Mouse (Mus musculus) heart, embryonic 13.5 days (tissue): Measurements from ENCODE around the gene Fgf12. TPM values are rescaled to one million over a fixed set of nuclear protein-coding genes. Genes with fewer than 3 reads are reported as not detected.
A peak's percentile ranks its signal among the peaks of the same experiment; 100 is the strongest.

ENCODE experiments used
- ATAC-seq: fragments of 200-750 bp; cut with Nextera tagmentation; 2 replicates; pipeline ENCODE4 v1.8.0; 2017; ENCODE audit warnings: moderate TSS enrichment; ENCODE audit not compliant: insufficient number of reproducible peaks, low FRiP score, low TSS enrichment; ENCODE audit errors: extremely low read depth
- H3K27ac ChIP-seq: fragments of 300-500 bp; sonication (generic); replicated peaks from 2 replicates; pipeline ENCODE4 v1.5.1; 2015; ENCODE audit warnings: moderate library complexity, mild to moderate bottlenecking, inconsistent platforms
- H3K27me3 ChIP-seq: fragments of 300-500 bp; sonication (generic); replicated peaks from 2 replicates; pipeline ENCODE4 v1.6.1; 2015; ENCODE audit warnings: mild to moderate bottlenecking, inconsistent platforms
- H3K36me3 ChIP-seq: fragments of 300-500 bp; sonication (generic); 2 replicates; pipeline ENCODE4 v1.6.1; 2015; ENCODE audit warnings: mild to moderate bottlenecking, inconsistent platforms
- H3K4me1 ChIP-seq: fragments of 300-500 bp; sonication (generic); 2 replicates; pipeline ENCODE4 v1.6.1; 2015; ENCODE audit warnings: inconsistent platforms
- H3K4me2 ChIP-seq: fragments of 300-500 bp; sonication (generic); 2 replicates; pipeline ENCODE4 v1.6.1; 2015; ENCODE audit warnings: inconsistent platforms, mild to moderate bottlenecking, moderate library complexity
- H3K4me3 ChIP-seq: fragments of 300-500 bp; sonication (generic); 2 replicates; pipeline ENCODE4 v1.5.1; 2015; ENCODE audit warnings: moderate library complexity, mild to moderate bottlenecking, inconsistent platforms
- H3K9ac ChIP-seq: fragments of 300-500 bp; sonication (generic); 2 replicates; pipeline ENCODE4 v1.6.1; 2015; ENCODE audit warnings: inconsistent platforms, mild to moderate bottlenecking, moderate library complexity
- H3K9me3 ChIP-seq: fragments of 300-500 bp; sonication (generic); 2 replicates; pipeline ENCODE4 v1.6.1; 2016; ENCODE audit warnings: inconsistent platforms
- WGBS: fragments of 180-500 bp; shearing (Covaris S2); methylation state at CpG from one replicate; pipeline ENCODE4 v1.1.7; 2015; ENCODE audit warnings: mixed read lengths; 5-methylcytosine and 5-hydroxymethylcytosine counted together
- polyA plus RNA-seq: library from polyadenylated mRNA; unstranded; fragments of >200 nt; fragmentation: Nextera tagmentation; extraction: Ambion mirVana; gene quantifications from 2 replicates; pipeline ENCODE4 v1.2.1, GENCODE M21; 2015

Fgf12 gene
- polyA plus RNA-seq, 1 experiment from 2014 or later, result 13.1 TPM

GRCm38 (mm10) chr16:28603155-28603554 lies 149.7 kb downstream of the Fgf12 start:
- Histone ChIP-seq H3K36me3 (no peaks in the 10 kb centered on the region), H3K9me3 (no peaks in the 10 kb centered on the region), H3K4me1 (no peaks in the 10 kb centered on the region), H3K4me3 (no peak overlapping the region), H3K27me3 (no peaks in the 10 kb centered on the region), H3K9ac (no peak overlapping the region), H3K4me2 (no peak overlapping the region), H3K27ac (no peak overlapping the region)
- no peak for ATAC-seq
- 74% methylated on average over 1 of the region's 1 CpGs for WGBS

GRCm38 (mm10) chr16:28601723-28602122 lies 151.1 kb downstream of the Fgf12 start:
- Histone ChIP-seq H3K4me3 (no peak overlapping the region), H3K9ac (no peak overlapping the region), H3K27me3 (no peaks in the 10 kb centered on the region), H3K9me3 (no peaks in the 10 kb centered on the region), H3K27ac (no peak overlapping the region), H3K4me2 (no peak overlapping the region), H3K36me3 (no peaks in the 10 kb centered on the region), H3K4me1 (no peaks in the 10 kb centered on the region)
- WGBS, result 62% methylated on average over 4 of the region's 4 CpGs
- ATAC-seq, result no peak

GRCm38 (mm10) chr16:28596112-28596511 lies 156.8 kb downstream of the Fgf12 start:
- WGBS, result 68% methylated on average over 13 of the region's 13 CpGs

GRCm38 (mm10) chr16:28593075-28593915 lies 159.6 kb downstream of the Fgf12 start:
- H3K9me3 ChIP-seq, result no peaks in the 10 kb centered on the region
- no peak for ATAC-seq
- peak overlapping the region; percentile 67 for H3K4me2 ChIP-seq
- H3K27me3 ChIP-seq, result no peaks in the 10 kb centered on the region
- no peaks in the 10 kb centered on the region for H3K4me1 ChIP-seq
- no peaks in the 10 kb centered on the region for H3K36me3 ChIP-seq
- H3K4me3 ChIP-seq, result peak overlapping the region; percentile 42
- H3K27ac ChIP-seq, result no peak overlapping the region
- WGBS, result 21% methylated on average over 26 of the region's 26 CpGs
- H3K9ac ChIP-seq, result peak overlapping the region; percentile 69

More at GRCm38 (mm10) chr16:28596112-28596511, 156.8 kb downstream of the Fgf12 start:
- Histone ChIP-seq H3K4me2 (no peak overlapping the region), H3K27me3 (no peaks in the 10 kb centered on the region), H3K9me3 (no peaks in the 10 kb centered on the region), H3K36me3 (no peaks in the 10 kb centered on the region), H3K4me1 (no peaks in the 10 kb centered on the region), H3K4me3 (no peak overlapping the region), H3K9ac (no peak overlapping the region), H3K27ac (no peak overlapping the region)
- ATAC-seq, result no peak

DNA sequence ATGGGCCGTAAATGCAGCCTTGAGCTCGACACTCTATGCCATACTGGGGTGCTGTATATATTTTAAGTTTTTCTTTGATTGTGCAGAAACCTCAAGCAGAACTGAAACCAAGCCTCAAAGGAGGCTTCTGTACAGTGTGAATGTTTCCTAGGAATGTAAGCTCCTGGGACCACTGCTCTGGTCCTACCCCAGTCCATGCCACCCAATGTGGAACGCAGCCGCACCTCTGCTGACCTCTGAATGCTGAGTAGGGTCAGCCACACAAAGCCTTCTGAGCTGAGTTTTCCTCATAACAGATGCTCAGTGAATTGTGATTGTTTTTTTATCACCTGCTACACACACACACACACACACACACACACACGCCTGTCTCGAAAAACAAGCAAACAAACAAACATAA lies 160.4 kb downstream of the Fgf12 start:
- 87% methylated on average over 6 of the region's 6 CpGs for whole genome bisulfite sequencing
- no peaks in the 10 kb centered on the region for H3K9me3 ChIP-seq
- no peak for ATAC-seq
- H3K4me2 ChIP-seq, result no peak overlapping the region
- no peaks in the 10 kb centered on the region for H3K27me3 ChIP-seq
- no peak overlapping the region for H3K9ac ChIP-seq
- no peak overlapping the region for H3K4me3 ChIP-seq
- no peaks in the 10 kb centered on the region for H3K36me3 ChIP-seq
- no peaks in the 10 kb centered on the region for H3K4me1 ChIP-seq
- no peak overlapping the region for H3K27ac ChIP-seq

GRCm38 (mm10) chr16:28591583-28591982 lies 161.3 kb downstream of the Fgf12 start:
- H3K9me3 ChIP-seq, result no peaks in the 10 kb centered on the region
- H3K27me3 ChIP-seq, result no peaks in the 10 kb centered on the region
- no peak overlapping the region for H3K9ac ChIP-seq
- no peak for ATAC-seq
- no peak overlapping the region for H3K27ac ChIP-seq
- no peaks in the 10 kb centered on the region for H3K4me1 ChIP-seq
- WGBS, result 46% methylated on average over 9 of the region's 9 CpGs
- H3K4me3 ChIP-seq, result no peak overlapping the region
- no peak overlapping the region for H3K4me2 ChIP-seq
- H3K36me3 ChIP-seq, result no peaks in the 10 kb centered on the region

- Histone ChIP-seq H3K36me3 (no peaks in the 10 kb centered on the region), H3K9ac (no peak overlapping the region), H3K9me3 (no peaks in the 10 kb centered on the region), H3K27ac (no peak overlapping the region), H3K4me1 (no peaks in the 10 kb centered on the region), H3K4me2 (no peak overlapping the region), H3K4me3 (no peak overlapping the region), H3K27me3 (peaks cover 1% of the 10 kb centered on the region; the same call in 1 of the 2 replicates)
- 57% methylated on average over 3 of the region's 3 CpGs for WGBS
- no peak for ATAC-seq
Measured at GRCm38 (mm10) chr16:28572212-28572611, 180.7 kb downstream of the Fgf12 start.

- Histone ChIP-seq H3K4me1 (peaks cover 12% of the 10 kb centered on the region), H3K9ac (0 out of 2 replicates have a peak overlapping the region, but pooled peaks have one; percentile 42), H3K27ac (no peak overlapping the region), H3K4me3 (peak overlapping the region; percentile 64), H3K4me2 (peak overlapping the region; percentile 95), H3K36me3 (no peaks in the 10 kb centered on the region), H3K9me3 (no peaks in the 10 kb centered on the region), H3K27me3 (peaks cover 37% of the 10 kb centered on the region)
- under 1% methylated on average over 58 of the region's 58 CpGs for WGBS
- no peak; the same call in 1 of the 2 replicates for ATAC-seq
Measured at GRCm38 (mm10) chr16:28564716-28565217, 188.1 kb downstream of the Fgf12 start.

- no peaks in the 10 kb centered on the region for H3K36me3 ChIP-seq
- no peaks in the 10 kb centered on the region for H3K9me3 ChIP-seq
- H3K9ac ChIP-seq, result 0 out of 2 replicates have a peak overlapping the region, but pooled peaks have one; percentile 42
- H3K4me1 ChIP-seq, result peaks cover 12% of the 10 kb centered on the region
- peak overlapping the region; percentile 95 for H3K4me2 ChIP-seq
- peak overlapping the region; percentile 64 for H3K4me3 ChIP-seq
- peaks cover 37% of the 10 kb centered on the region for H3K27me3 ChIP-seq
- under 1% methylated on average over 45 of the region's 45 CpGs for whole genome bisulfite sequencing
- ATAC-seq, result peak; percentile 31; the same call in 1 of the 2 replicates
- no peak overlapping the region for H3K27ac ChIP-seq
Measured at GRCm38 (mm10) chr16:28564075-28564715, 188.7 kb downstream of the Fgf12 start.

- H3K4me1 ChIP-seq, result peaks cover 12% of the 10 kb centered on the region
- WGBS, result 65% methylated on average over 6 of the region's 6 CpGs
- H3K27ac ChIP-seq, result no peak overlapping the region
Measured at GRCm38 (mm10) chr16:28562847-28563246, 190.0 kb downstream of the Fgf12 start.

GRCm38 (mm10) chr16:28555219-28555618 lies 197.6 kb downstream of the Fgf12 start:
- no peaks in the 10 kb centered on the region for H3K9me3 ChIP-seq
- WGBS, result 70% methylated on average over 10 of the region's 10 CpGs
- no peaks in the 10 kb centered on the region for H3K27me3 ChIP-seq
- H3K36me3 ChIP-seq, result no peaks in the 10 kb centered on the region
- no peaks in the 10 kb centered on the region for H3K4me1 ChIP-seq
- H3K9ac ChIP-seq, result no peak overlapping the region
- ATAC-seq, result no peak
- H3K4me3 ChIP-seq, result no peak overlapping the region
- H3K27ac ChIP-seq, result no peak overlapping the region
- no peak overlapping the region for H3K4me2 ChIP-seq

More at GRCm38 (mm10) chr16:28562847-28563246, 190.0 kb downstream of the Fgf12 start:
- Histone ChIP-seq H3K4me3 (no peak overlapping the region), H3K27me3 (peaks cover 37% of the 10 kb centered on the region), H3K9me3 (no peaks in the 10 kb centered on the region), H3K9ac (no peak overlapping the region), H3K36me3 (no peaks in the 10 kb centered on the region), H3K4me2 (no peak overlapping the region)
- no peak for ATAC-seq
